Mouse (Mus musculus) left cerebral cortex, adult 9 months (tissue): ENCODE measurements around the gene 1110008L16Rik.
"Not testable (repeated sequence)": the region's sequence is repeated elsewhere in the genome, so short reads cannot be mapped to it uniquely, and the experiment has no call there.

Experiments
- DNase-seq, 2 experiments: peaks; one replicate each; pipeline ENCODE4 v3.0.0; 2022; ENCODE audit warnings: low spot score in 2 of 2

The 1110008L16Rik gene

GRCm38 (mm10) chr12:55299336-55299735, at the start of gene 1110008L16Rik:
Gene 1110008L16Rik, plus strand, starts transcription at chr12:55299577.
- DNase-seq: no peak

DNA sequence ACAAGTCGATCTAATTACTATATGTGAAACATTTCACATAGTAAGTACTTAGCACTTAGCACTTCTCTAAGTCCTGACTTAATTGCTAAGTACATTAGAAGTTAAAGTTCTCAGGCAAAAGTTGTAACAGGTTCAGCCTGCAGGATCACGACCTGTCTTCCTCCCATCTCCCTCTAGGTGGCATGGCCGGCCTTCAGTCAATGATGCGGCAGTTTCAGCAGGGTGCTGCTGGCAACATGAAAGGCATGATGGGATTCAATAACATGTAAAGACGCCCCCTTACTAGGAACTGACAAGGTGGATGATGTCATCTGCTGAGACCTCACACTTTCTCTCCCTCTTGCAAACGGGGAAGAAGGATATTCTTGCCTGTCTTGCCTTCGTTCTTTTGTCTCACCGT, 37.4 kb upstream of the 1110008L16Rik start:
- not testable (repeated sequence) for DNase-seq

- not testable (repeated sequence) for DNase-seq
These were observed 36.0 kb upstream of the 1110008L16Rik start for GRCm38 (mm10) chr12:55263385-55263784.

DNA sequence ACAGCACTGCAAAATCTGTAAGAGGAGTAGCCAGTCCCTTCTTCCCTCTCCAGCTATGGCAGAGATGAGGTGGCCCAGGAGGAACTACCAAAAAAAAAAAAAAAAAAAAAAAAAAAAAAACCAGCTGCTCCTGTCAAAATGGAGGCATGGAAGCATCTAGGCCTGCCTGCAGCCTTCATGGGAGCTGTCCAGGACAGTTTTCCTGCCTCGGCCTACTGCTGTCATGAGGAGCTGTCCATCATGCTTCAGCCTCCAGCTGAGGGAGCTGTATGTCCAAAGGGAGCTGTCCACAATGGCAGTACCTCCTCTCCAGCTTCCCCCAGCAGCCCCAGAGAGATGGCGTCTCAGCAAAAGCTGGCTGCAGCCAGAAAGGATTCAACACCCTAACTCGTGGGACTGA, 27.1 kb upstream of the 1110008L16Rik start:
- no peak for DNase-seq

- not testable (repeated sequence) for DNase-seq
These were observed 21.8 kb upstream of the 1110008L16Rik start for GRCm38 (mm10) chr12:55277583-55277982.

- DNase-seq: peak in 1 of 2 experiments; percentile 55
These were observed 1.3 kb upstream of the 1110008L16Rik start for GRCm38 (mm10) chr12:55298112-55298511.

- no peak for DNase-seq
These were observed 1.5 kb downstream of the 1110008L16Rik start for GRCm38 (mm10) chr12:55300820-55301351.

DNA sequence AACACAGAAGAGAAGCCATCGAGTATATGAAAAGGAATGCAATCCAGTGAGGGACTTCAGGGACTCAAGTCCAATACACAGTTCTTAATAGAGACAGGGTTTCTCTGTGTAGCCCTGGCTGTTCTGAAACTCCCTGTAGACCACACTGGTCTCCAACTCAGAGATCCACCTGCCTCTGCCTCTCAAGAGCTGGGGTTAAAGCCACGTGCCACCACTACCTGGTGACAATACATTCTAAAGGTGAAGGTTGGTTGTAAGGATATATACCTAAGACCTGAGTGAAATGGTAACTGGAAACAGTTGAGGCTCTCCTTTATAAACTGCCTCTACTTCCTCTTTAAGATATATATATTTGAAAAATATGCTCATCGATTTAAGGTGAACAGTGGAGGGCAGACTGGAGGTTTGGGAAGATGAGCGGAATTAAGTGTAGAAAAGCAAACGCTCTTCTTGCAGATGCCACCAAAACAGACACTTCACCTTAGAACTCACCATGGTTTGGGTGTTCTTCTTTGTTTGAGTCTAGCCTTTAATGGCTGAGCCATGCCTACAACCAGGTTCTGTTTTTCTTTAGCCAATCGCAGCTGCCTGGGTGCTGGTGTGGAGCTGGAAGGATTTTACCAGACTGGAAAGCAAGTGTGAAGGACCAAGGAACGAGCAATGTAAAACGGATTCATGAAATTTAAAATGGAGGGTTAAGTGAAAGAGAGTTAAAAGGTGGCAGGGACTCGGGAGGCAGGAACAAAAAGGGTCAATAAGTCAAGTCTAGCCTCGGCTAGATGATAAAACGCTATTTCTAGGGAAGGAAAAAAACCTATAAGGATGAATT, 2.3 kb downstream of the 1110008L16Rik start:
- DNase-seq: no peak

DNA sequence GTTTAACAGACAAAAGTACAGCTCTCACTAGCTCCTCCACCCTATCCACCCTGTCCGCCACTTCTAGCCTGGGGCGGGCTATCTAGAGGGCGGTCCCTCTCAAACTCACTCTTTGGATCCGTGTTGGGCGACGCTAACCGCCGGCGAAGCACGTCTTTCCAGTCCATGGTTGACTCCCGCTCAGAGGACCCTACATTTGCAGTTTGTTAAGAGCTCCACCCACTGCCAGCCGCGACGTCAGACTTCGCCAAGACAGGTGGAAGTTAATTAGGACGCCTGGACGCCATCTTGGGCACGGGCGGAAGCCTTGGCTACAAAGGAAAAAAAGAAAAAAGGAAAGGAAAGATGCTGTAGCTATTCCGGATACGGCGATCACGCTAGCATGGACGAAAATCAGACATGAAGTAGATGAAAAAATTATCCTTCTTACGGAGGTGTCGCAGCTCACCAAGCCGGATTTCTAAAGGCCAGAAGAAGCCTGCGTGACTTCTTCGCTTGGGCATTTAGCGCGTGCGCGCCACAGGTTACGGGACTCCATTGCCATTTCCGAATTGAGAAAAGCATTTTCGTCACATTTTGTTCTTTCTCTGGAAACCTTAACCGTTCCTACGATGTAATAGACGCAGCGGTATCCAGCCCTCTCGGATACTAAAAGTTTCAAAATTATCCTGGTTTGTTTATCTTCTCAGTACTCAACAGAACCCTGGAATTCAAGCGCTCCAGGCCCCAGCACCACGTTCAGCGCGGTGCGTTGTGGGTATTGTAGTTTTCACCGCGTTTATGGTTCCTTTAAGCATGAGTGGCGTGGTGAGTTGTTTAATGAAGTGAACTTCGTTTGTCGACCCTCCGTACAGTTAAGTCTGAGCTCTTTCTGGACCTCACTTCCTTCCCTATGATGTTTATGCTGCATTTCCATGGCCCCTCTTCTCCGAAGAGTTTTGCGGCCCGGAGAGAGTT, 3.4 kb downstream of the 1110008L16Rik start, which contains the start of gene Ppp2r3c:
Ppp2r3c (minus strand) TSS at position 514 of the 957 bp plus-strand sequence.
- DNase-seq: peak; percentile 76 to 94

DNA sequence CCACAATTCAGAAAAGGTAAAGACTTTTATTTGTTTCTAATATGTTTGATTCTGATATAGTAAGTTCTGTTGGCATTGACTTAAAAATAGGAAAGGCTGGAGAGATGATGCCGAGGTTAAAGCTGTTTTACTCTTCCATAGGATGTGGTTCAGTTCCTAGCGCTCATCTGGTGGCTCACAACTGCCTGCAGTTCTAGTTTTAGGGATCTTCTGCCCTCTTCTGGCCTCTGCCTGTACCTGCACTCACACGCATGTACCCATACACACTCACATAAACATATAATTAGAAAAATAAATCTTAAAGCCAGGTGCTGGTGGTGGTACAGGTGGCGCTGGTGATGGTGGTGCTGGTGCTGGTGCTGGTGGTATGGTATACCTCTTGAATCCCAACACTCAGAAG, 7.0 kb downstream of the 1110008L16Rik start:
- no peak for DNase-seq

- DNase-seq: no peak
These were observed 8.2 kb downstream of the 1110008L16Rik start for GRCm38 (mm10) chr12:55307566-55307965.

DNA sequence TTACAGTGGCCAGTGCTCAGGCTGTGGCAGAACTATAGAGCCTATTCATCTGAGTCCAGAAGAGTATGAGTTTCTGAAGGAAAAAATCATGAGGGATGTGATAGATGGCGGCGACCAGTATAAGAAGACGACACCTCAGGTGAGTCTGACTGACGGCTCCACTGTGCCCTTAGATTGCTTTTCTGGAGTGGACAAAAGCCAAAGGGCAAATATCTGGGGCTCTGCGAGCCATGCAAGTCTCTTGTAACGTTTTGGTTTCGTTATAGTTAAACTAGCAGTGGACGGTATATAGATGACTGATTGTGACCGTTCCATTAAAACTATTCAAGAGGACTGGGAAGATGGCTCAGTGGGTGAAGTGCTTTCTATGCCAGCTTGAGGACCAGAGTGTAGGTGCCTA, 9.4 kb downstream of the 1110008L16Rik start:
- no peak for DNase-seq

- DNase-seq: no peak
These were observed 10.1 kb downstream of the 1110008L16Rik start for GRCm38 (mm10) chr12:55309501-55309900.

GRCm38 (mm10) chr12:55311841-55312240, 12.5 kb downstream of the 1110008L16Rik start:
- DNase-seq: no peak

DNA sequence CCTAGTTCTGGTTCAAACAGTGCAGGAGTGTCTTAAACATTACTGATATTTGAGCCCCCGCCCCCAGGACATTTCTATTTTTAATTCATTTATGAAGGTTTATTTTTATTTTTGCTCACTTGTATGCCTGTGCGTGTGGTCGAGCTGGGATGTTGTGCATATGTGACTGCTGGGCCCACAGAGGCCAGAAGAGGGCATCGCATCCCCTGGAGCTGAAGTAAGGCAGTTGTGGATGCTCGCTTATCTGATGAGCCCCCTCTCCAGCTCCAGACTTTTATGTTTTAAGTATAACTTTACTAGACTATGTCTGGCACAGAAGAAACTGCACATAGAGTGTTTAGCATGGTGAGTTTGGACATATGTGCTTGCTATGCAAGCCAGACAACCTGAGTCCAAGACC, 14.5 kb downstream of the 1110008L16Rik start:
- DNase-seq: no peak

DNA sequence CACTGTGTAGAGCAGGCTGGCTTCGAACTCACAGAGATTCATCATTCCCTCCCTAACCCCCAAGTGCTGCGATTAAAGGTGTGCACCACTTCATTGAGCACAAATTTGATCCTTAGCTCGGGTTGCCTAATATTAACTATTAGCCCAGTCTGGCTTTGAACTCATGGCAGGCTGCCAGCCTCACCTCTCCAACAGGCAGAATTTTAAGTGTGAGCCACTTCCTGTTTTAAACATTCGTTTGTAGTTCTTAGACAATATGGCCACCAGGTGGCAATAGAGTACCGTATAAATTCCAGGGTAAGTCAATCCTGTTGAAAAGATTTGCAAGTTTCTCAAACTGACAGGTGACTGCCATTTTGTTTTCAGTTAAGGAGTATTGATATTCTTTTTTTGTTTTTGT, 15.8 kb downstream of the 1110008L16Rik start:
- DNase-seq: peak; percentile 32 to 83

GRCm38 (mm10) chr12:55321642-55322291, 22.4 kb downstream of the 1110008L16Rik start:
- no peak for DNase-seq

- DNase-seq: no peak
These were observed 26.3 kb downstream of the 1110008L16Rik start for GRCm38 (mm10) chr12:55325702-55326101.

GRCm38 (mm10) chr12:55328784-55329183, 29.4 kb downstream of the 1110008L16Rik start:
- no peak for DNase-seq

GRCm38 (mm10) chr12:55329351-55329750, 30.0 kb downstream of the 1110008L16Rik start:
- no peak for DNase-seq

- DNase-seq: no peak
These were observed 34.3 kb downstream of the 1110008L16Rik start for GRCm38 (mm10) chr12:55333662-55334061.
